Mouse (Mus musculus) embryo, embryonic 11 days (tissue): Measurements from ENCODE around the gene Ifi204.
"Not testable (repeated sequence)": the region's sequence is repeated elsewhere in the genome, so short reads cannot be mapped to it uniquely, and the experiment has no call there.

Source experiments
- DNase-seq: peaks from one replicate; pipeline ENCODE4 v3.0.0-alpha.2; 2015

The Ifi204 gene

GRCm38 (mm10) chr1:173766848-173767617, at the start of gene Ifi204:
Gene Ifi204 (minus strand): TSS chr1:173766943.
- not testable (repeated sequence) for DNase-seq

- DNase-seq: not testable (repeated sequence)
Measured at GRCm38 (mm10) chr1:173809294-173809693, 42.6 kb upstream of the Ifi204 start.

GRCm38 (mm10) chr1:173802689-173803281, 36.0 kb upstream of the Ifi204 start:
- not testable (repeated sequence) for DNase-seq

GRCm38 (mm10) chr1:173802207-173802606, 35.5 kb upstream of the Ifi204 start:
- DNase-seq: not testable (repeated sequence)

- DNase-seq: not testable (repeated sequence)
Measured at GRCm38 (mm10) chr1:173801791-173802190, 35.0 kb upstream of the Ifi204 start.

GRCm38 (mm10) chr1:173773457-173773856, 6.7 kb upstream of the Ifi204 start:
- DNase-seq: not testable (repeated sequence)

- not testable (repeated sequence) for DNase-seq
Measured at GRCm38 (mm10) chr1:173760032-173760431, 6.7 kb downstream of the Ifi204 start.

- DNase-seq: no peak
Measured at GRCm38 (mm10) chr1:173742262-173742661, 24.5 kb downstream of the Ifi204 start.

GRCm38 (mm10) chr1:173741656-173742055, 25.1 kb downstream of the Ifi204 start, which contains the start of gene Ifi207:
Gene Ifi207 (minus strand): TSS chr1:173741747.
- DNase-seq: no peak

GRCm38 (mm10) chr1:173740537-173740936, 26.2 kb downstream of the Ifi204 start:
- no peak for DNase-seq

GRCm38 (mm10) chr1:173736986-173737385, 29.8 kb downstream of the Ifi204 start:
- DNase-seq: no peak

GRCm38 (mm10) chr1:173735015-173735414, 31.7 kb downstream of the Ifi204 start:
- not testable (repeated sequence) for DNase-seq

GRCm38 (mm10) chr1:173733219-173733618, 33.5 kb downstream of the Ifi204 start:
- DNase-seq: peak; percentile 39
